Mouse (Mus musculus) retina, postnatal 7 days (tissue): Measurements from ENCODE around the gene Mlycd.
"Not testable (repeated sequence)": the region's sequence is repeated elsewhere in the genome, so short reads cannot be mapped to it uniquely, and the experiment has no call there.

ENCODE experiments used
- DNase-seq: peaks from one replicate; pipeline ENCODE4 v3.0.0-alpha.2; 2012; ENCODE audit warnings: low read depth, low spot score

Gene Mlycd

GRCm38 (mm10) chr8:119394524-119395026 is at the start of gene Mlycd:
Mlycd (plus strand) TSS chr8:119394878.
- DNase-seq: peak; percentile 85

GRCm38 (mm10) chr8:119345029-119345682 is 49.5 kb upstream of the Mlycd start:
- DNase-seq: no peak

- no peak for DNase-seq
Observed at GRCm38 (mm10) chr8:119345683-119346075, 49.0 kb upstream of the Mlycd start.

- no peak for DNase-seq
Observed at GRCm38 (mm10) chr8:119351647-119352046, 43.0 kb upstream of the Mlycd start.

DNA sequence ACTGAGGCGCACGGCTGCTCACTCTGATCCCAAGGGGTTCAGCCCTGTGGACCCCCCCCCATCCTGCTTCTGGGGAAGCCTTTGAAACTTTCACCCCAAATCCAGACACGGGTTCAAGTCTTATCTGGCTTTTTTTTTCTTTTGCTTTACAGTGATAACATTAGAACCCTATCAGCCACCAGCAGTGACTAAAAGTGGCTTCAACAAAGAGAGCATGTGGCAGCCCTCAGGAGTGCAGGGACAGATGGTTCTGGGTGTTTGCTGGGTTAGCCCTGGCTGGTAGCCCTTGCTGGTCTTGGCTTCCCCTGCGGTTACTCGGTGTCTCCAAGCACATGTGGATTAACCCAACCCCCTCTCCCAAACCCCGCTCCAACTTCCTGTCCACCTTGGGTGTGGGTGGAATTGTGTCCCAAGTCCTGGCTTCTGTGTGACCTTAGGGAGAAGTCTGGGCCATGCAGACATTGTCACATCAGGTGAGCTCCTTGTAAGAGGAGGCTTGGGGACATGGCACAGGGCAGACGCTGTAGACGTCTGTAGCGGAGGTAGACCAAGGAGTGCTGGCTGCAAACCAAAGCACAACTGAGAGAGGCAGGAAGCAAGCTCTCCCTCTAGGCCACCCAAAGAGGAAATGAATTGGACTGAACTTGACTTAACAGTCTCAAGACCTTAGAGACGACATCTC is 41.6 kb upstream of the Mlycd start:
- no peak for DNase-seq

GRCm38 (mm10) chr8:119353659-119354023 is 41.0 kb upstream of the Mlycd start:
- no peak for DNase-seq

- DNase-seq: not testable (repeated sequence)
Observed at GRCm38 (mm10) chr8:119356631-119357030, 38.0 kb upstream of the Mlycd start.

DNA sequence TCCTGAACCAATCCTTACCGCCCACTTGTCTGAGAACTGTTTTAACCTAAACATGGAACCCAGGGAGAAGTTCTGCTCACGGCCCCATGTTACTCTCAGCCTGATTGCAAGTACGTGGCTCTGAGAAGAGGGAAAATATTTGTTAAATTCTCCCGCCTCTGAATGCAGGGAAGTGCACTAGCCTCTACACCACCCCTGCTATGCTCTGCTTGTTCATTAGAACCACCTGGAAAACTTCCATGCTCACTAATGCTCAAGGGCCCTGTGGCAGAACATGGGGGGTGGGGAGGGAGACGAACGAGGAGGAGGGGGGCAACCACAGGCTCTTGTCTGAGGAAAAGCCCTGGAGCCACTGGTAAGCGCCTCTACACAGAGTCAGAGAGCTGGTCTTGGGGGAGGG is 36.5 kb upstream of the Mlycd start:
- no peak for DNase-seq

DNA sequence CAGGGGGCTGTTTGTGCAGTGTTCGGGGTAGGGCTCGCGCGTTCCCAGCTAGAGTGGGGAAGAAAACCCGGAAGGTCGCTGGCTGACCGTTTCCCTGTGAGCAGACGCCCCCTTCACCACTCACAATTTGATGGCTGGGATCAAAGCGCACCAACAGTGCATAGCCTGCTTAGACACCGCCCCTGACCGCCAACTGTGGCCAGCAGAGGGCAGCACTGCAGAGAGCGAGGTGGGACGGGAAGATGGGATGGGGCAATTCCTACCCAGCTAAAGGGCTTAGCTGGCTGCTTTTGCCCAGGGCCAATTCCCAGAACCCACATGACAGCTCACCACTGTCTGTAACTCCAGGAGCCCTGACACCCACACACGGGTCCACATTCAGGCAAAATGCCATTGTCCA is 35.8 kb upstream of the Mlycd start:
- DNase-seq: peak; percentile 36

GRCm38 (mm10) chr8:119360686-119361295 is 33.9 kb upstream of the Mlycd start:
- DNase-seq: no peak

- DNase-seq: not testable (repeated sequence)
Observed at GRCm38 (mm10) chr8:119374716-119375115, 20.0 kb upstream of the Mlycd start.

- DNase-seq: no peak
Observed at GRCm38 (mm10) chr8:119378476-119378875, 16.2 kb upstream of the Mlycd start.

DNA sequence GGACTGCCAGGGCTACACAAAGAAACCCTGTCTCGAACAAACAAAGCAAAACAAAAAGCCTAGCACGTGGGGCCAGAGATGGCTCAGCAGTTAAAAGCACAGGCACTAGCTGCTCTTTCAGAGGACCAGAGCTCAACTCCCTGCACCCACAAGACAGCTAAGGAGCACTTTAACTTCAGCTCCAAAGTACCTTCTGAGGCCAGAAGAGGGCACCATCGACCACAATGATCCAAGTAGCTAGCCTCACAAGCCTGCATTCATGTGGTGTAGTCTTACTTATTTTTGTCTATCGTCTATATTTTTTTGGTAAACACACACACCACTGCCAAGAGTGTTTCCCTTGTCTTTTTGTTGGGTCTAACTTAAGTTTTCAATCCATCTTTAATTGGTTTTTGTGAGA is 14.1 kb upstream of the Mlycd start:
- DNase-seq: no peak

- DNase-seq: peak; percentile 62
Observed at GRCm38 (mm10) chr8:119384478-119384877, 10.2 kb upstream of the Mlycd start.

DNA sequence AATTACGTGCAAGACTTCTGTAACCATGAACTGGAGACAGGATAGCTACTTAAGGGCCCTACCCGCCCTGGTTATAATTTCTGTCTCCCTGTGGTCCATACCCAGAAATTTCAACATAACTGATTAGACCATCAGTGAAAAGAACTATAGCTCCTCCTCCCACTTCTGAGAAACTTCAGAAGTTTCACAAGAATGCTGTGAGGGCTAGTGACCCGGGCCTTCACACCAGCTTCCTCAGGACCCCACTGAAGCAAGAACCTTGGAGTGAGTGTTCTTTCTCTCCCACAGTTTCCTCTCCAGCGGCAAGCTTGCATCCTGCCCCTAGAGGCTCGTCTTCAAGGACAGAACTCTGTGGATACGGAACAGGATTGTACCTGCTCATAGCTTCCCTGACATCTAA is 8.8 kb upstream of the Mlycd start:
- DNase-seq: no peak

- no peak for DNase-seq
Observed at GRCm38 (mm10) chr8:119386988-119387387, 7.7 kb upstream of the Mlycd start.

- DNase-seq: no peak
Observed at GRCm38 (mm10) chr8:119394097-119394496, 581 bp upstream of the Mlycd start.

DNA sequence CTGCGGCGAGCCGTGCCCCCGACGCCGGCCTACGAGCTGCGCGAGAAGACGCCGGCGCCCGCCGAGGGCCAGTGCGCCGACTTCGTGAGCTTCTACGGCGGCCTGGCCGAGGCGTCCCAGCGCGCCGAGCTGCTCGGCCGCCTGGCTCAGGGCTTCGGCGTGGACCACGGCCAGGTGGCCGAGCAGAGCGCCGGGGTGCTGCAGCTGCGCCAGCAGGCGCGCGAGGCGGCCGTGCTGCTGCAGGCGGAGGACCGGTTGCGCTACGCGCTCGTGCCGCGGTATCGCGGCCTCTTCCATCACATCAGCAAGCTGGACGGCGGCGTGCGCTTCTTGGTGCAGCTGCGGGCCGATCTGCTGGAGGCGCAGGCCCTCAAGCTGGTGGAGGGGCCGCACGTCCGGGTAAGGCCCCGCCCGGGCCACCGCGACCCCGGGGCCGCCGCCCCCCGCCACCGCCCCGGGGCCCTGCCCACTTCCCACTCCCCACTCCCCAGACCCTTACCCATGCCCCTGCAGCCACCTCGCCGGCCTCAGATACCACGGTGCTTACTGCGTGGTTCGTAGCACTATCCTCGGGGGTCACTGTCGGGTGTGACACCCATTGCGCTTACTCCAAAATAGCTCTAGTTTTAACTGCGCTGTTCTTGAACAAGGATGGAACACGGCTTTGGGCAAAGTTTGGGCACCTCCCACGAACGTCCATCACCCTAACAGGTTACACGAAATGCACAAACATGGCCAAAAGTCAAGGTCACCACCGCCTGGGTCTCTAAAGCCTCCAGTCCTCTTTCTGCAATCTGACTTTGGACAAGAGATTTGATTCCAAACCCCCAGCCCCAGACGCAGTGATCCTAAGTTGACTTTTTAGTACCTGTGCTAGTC is 633 bp downstream of the Mlycd start:
- DNase-seq: no peak

DNA sequence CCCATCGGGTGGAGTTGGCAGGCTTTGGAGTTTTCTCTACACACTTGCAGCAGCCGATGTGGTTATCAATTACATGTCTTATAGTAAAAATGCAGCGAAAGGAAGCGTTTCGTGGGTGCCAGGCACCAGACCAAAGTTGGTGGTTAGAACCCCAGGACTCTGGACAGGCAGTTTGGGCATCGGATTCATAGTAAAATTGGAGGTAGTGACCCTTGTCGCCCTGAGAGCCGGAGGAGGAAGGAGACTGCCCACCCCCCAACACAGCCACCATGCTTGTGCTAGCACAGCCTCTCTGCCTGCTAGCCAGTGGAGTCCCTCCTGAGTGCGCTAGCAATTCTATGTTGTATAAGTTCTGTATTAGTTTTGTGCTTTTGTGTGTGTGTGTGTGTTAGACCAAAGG is 3.9 kb downstream of the Mlycd start:
- no peak for DNase-seq

DNA sequence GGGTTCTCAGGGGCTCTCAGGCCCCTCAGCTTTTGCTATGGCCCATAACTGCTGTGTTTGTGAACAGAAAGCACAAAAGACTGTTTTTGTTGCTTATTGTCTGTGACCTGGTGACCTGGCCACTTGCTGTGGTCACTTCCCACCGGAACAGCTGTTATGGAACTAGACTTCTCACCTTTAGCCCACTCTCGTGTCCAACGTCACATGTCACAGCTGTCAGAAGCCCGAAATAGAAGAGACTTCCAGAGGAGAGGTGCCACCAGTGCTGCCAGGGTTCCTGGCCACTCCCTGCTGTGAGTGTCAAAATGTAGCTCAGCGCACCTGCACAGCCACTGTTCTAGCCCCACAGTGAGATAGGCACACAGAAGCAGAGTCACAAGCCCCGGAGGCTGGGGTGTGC is 4.6 kb downstream of the Mlycd start:
- DNase-seq: no peak

GRCm38 (mm10) chr8:119400122-119400671 is 5.5 kb downstream of the Mlycd start:
- DNase-seq: no peak

DNA sequence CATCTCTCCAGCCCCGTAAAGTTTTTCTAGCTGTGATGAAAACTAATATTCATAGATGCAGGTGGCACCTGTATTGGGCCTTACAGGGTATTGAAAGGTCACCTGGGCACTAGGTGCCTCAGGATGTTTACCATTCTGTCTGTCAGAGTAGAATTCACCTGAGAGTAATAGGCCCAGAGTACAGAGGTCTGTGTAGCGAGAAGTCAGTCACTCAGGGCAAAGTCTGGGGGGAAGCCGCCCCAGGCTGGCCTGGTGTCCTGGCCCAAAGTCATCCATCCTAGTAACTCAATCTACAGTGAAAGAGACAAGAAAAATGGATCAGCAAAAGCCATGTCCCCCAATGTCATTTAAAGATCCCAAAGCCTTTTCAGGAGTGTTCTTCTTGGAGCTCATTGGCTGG is 6.2 kb downstream of the Mlycd start:
- DNase-seq: no peak
